Mouse (Mus musculus) left cerebral cortex, postnatal 25 days (tissue): ENCODE results near the gene Igf2bp3. TPM values are rescaled to one million over a fixed set of nuclear protein-coding genes. Genes with fewer than 3 reads are reported as not detected.
"Not testable (repeated sequence)": the region's sequence is repeated elsewhere in the genome, so short reads cannot be mapped to it uniquely, and the experiment has no call there.

Experiments
- DNase-seq, 2 experiments: peaks; one replicate each; pipeline ENCODE4 v3.0.0; 2022; ENCODE audit warnings: low spot score in 2 of 2, mixed read lengths in 1 of 2
- intact Hi-C: fragments of 180-260 bp; cut with DNase I; formaldehyde crosslinking; loops from one replicate; pipeline ENCODE4 v1.15.1; 2025
- total RNA-seq, 2 experiments: library from RNA; stranded (reverse); gene quantifications; 2 replicates each; pipeline ENCODE4 v1.2.3; 2021

The Igf2bp3 gene
- under 1 TPM in 1 of 2 experiments, not detected in 1; 0.16 TPM for total RNA-seq

DNA sequence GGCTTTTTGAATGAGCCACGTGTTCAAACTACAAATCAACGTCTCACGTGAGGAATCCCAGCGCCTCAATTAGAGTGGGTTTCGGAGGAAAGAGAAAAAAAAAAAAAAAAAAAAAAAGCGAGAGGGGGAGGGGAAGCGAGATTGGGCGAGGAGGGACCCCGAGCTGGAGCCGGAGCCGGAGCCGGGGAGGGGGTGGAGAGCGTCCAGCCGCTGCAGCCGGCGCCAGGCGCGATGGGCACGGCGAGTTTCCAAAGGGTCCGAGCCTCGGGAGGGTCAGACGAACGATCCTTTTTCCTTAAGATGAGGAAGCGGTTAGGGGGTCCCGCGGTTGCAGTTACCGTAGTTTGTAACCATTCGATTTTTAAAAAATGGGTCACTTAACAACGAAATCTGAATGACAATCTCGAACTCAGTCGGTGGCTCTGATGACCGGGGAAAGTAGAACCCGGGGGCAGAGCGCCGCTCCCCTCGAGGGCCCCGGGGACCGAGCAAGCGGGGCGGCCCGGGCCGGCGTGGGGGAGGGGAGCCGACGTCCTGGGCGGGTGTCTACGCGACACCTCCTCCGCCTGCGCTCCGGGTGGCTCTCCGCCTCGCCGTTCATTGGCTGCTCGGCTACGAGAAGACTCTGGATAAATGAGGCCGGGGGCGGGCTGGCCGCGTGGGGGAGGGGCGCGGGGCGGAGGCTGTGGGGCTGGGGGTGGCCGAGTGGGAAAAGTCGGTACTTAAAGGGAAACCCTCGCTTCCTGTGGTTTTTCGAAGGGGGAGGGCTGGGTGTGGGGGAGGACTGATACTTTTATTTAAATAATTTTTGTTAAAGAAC, at the start of gene Igf2bp3:
Gene Igf2bp3 (minus strand): TSS at position 30 of the 820 bp plus-strand sequence.
- no peak for DNase-seq
- intact Hi-C loops = no loop called here

DNA sequence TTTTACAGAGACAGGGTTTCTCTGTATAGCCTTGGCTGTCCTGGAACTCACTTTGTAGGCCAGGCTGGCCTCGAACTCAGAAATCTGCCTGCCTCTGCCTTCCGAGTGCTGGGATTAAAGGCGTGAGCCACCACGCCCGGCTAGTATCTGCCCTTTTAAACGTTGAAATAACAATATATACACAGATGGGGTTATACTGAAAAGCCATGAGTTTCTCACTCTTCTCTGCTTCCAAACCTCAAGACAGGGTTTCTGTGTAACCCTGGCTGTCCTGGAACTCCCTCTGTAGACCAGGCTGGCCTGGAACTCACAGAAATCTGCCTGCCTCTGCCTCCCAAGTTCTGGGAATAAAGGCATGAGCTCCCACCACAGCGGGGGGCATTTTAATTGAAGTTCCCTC, 49.7 kb upstream of the Igf2bp3 start:
- intact Hi-C loops = loop anchor here (5.0 kb wide), 1 partner anchor 192 kb away; the partner anchor contains the start of gene Malsu1
- DNase-seq = not testable (repeated sequence)

DNA sequence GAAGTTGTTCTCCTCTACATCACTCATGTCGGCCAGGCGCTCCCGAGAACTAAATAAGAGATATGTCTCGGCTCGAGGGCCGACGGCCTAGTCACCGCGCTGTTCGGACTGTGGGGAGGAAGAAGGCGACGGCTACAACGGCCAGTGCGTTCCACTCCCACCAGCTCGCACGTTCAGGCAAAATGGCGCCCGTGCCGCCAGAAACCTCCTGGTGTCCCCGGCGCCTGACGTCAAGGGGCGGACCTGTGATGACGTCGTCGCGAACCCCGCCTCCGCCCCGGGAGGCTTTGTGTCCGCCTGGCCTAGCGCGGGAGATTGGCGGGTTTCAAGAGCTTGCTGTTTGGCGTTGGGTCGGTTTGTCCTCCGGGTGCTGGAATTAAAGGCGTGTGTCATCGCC, 49.1 kb upstream of the Igf2bp3 start, which contains the start of gene Tra2a:
Gene Tra2a (minus strand): TSS at position 187 of the 397 bp plus-strand sequence.
- peak; percentile 97 for DNase-seq
- intact Hi-C loops = loop anchor here (5.0 kb wide), 1 partner anchor 192 kb away; the partner anchor contains the start of gene Malsu1

DNA sequence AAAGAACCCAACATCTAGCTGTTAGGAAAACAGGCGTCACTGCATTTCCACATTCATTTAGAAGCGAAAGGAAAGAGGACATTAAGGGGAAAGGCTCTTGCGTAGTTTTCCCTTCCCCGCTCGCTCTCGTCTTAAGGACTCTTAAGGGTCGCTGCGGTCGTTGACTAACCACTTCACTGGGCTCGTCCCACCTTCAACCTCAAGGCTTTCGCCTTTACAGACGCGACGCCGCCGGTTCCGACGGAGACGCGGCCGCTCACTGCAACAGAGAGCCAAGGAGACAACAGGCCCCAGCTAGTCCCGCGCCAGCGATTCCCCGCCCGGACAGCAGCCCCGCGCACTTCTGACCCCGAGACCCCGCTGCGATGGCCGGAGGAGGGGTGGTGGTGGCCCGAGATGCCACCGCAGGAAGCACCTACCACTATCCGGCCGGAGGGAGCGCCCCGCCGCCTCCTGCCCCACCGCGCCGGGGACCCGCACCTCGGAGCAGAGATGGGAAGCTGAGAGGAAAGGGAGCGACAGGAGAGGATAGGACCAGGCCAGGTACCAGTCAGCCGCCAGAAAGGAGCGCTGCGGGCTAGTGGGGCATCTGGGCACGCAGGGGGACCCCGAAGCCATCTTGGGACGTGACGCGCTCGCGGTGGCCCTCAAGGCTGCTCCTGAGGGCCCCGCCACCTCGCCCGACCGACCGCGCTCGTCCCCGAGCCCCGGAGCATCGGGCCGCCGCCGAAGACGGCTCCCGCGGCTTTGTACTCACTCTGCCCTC, 48.5 kb upstream of the Igf2bp3 start:
- intact Hi-C loops = loop anchor here (5.0 kb wide), 1 partner anchor 191 kb away; the partner anchor contains the start of gene Malsu1
- peak; percentile 23 to 46 for DNase-seq

DNA sequence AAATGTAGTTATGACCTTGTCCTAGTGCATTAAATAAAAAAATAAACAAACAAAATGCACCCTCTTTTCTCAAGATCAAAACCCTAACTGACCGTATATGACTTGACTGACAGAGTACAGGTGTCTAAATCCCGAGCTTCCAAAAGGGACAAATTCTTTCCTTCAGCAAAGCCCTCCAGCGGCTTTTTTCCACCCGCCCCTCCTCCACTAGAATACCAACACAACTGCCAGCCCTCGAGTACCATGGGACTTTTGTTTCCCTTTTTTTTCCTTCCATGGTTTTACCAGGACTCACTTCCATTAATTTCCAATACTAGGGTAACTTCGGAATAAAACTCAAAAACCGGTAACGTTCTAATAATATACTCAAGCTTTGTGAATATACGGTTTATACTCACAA, 47.7 kb upstream of the Igf2bp3 start:
- no peak for DNase-seq
- intact Hi-C loops = loop anchor here (5.0 kb wide), 1 partner anchor 190 kb away; the partner anchor contains the start of gene Malsu1

DNA sequence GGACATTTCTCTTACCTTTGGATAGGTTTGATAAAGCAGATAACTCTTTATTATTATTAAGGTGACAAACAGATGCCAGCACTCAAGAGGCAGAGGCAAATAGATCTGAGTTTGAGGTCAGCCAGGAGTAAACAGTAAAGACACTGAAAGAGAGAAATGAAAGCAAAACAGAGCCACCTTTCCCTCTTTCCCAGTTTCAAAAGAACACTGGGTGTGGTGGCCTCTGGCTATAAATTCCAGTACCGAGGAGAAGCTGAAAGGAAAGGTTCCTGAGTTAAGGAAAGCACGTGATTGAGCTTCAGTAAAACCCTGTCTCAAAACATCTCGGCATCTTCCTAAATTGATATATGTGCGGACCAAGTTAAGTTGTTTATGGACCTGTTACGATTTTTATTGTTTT, 45.0 kb upstream of the Igf2bp3 start:
- intact Hi-C loops = loop anchor here (5.0 kb wide), 1 partner anchor 187 kb away; the partner anchor contains the start of gene Malsu1
- DNase-seq = no peak

DNA sequence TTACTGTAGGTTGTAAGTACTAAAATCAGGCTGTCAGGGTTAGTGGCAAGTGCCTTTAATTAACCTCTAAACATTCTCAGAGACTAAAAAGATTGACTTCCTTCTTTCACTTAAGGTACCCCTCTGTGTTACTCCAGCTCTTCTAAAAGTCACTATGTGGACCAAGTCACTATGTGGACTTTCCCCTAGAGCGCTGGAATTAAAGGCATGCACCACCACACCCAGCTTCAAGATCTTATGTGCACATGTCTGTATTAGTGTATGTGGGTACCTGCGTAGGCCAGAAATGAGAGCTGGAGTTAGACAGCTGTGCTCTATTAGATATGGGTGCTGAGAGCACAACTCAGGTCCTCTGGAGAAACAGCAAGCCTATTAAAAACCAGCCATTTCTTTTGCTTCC, 43.1 kb upstream of the Igf2bp3 start:
- intact Hi-C loops = no loop called here

DNA sequence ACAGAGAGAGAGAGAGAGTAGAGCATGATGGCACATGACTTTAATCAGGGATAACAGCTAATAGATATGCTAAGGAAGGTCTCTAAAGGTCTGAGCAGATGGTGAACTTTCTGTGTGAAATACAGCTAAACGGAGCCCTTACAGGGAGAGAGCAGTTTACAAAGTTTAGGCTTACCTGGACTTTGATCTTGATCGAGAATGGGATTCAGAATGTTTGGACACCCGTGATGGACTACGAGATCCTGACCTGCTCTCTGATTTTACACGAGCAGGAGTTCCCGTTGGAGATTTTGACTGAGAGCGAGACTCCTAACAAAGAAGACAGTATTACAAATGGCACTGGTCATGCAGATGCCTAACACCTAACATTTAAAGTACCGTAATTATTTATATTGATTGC, 37.5 kb upstream of the Igf2bp3 start:
- no peak for DNase-seq
- intact Hi-C loops = no loop called here

More for the DNA sequence above, 43.1 kb upstream of the Igf2bp3 start:
- no peak for DNase-seq

DNA sequence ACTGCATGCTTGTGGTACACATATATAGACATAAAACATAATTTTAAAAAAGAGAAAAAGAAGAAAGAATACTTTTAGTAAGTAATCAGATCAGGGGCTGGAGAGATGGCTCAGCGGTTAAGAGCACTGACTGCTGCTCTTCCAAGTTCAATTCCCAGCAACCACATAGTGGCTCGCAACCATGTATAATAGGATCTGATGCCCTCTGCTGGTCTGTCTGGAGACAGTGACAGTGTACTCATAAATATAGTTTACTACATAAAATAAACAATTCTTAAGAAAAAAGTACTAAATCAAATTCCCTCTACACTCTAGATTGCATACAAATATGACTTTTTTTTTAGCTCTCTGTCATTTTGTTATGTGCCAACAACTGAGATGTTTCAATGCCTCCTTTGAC, 36.4 kb upstream of the Igf2bp3 start:
- intact Hi-C loops = no loop called here
- no peak for DNase-seq

DNA sequence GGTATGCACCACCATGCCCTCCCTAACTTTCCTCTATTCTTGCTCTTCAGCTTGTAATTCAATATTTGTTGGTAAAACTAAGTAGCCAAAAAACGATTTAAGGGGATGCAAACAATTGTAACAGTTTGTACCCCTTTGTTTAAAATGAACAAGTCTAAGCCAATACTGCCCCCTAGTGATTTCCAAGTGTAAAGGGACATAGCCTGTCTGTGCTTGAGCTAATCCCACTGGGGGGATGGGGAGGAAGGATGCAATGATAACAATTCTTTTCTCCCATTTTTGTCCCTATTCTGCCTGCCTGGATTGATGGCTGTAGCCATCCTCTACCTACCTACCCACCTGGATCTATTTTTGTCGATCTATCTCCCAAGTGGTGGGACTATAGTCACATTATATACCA, 32.5 kb upstream of the Igf2bp3 start:
- intact Hi-C loops = no loop called here
- DNase-seq = no peak

DNA sequence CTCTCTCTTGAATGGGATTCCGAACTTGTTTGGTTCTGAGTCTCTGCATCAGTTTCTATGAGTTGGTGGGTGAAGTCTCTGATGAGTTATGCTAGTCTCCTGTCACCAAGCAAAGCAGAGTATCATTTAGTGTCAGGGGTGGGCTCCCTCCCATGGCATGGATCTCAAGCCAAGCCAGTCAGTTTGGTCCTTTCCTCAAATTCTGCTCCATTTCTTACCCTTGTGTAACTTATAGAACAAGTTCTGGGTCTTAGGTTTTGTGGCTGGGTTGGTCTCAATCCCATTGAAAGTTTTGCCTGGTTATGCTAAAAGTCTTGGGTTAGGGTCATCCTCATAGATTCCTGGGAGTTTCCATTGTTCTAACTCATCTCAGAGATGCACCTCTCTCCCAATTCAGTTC, 27.6 kb upstream of the Igf2bp3 start:
- intact Hi-C loops = no loop called here
- DNase-seq = no peak

DNA sequence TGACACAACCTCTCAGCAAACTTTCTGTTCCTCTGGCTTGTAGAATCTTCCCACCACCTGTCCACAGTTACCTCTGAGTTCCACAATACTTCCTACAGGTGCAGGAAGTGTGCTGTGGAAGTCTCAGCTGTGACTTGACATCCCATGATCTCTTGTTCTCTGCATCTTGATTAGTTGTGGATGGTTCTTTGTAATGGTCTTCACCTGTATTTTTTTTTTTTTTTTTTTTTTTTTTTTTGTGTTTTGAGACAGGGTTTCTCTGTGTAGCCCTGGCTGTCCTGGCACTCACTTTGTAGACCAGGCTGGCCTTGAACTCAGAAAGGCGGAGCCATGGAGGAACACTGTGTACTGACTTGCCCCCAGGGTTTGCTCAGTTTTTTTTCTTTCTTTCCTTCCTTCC, 26.8 kb upstream of the Igf2bp3 start:
- no peak for DNase-seq
- intact Hi-C loops = no loop called here

DNA sequence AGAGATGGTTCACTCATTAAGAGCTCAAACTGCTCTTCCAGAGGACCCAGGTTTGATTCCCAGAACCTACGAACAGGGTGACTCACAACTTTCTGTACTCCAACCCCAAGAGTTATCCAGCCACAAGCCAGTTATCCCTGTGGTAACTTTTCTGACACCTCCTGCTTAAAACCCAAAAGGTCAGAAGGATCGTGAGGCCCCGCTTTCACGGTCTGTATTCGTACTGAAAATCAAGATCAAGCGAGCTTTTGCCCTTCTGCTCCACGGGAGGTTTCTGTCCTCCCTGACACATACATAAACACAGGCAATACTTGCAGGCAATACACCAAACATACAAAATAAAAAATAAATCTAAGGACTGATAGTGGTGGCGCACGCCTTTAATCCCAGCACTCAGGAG, 21.6 kb upstream of the Igf2bp3 start:
- peak; percentile 100 for DNase-seq
- intact Hi-C loops = no loop called here

DNA sequence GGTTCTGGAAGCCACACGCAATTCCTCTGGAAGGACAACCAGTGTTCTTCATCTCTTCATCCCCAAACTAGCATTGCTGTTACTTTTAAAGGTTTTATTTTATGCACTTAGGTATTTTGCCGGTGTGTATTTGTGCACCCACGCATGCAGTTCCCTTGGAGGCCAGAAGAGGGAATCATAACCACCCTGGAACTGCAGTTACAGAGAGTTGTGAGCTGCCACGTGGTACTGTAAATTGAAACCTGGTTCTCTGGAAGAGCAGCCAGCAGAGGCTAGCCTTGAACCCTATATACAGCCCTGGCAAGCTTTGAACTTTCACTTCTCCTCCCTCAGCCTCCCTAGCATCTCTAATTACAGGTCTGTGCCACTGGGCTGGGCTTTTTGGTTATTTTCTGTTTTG, 18.6 kb upstream of the Igf2bp3 start:
- intact Hi-C loops = no loop called here
- DNase-seq = no peak

DNA sequence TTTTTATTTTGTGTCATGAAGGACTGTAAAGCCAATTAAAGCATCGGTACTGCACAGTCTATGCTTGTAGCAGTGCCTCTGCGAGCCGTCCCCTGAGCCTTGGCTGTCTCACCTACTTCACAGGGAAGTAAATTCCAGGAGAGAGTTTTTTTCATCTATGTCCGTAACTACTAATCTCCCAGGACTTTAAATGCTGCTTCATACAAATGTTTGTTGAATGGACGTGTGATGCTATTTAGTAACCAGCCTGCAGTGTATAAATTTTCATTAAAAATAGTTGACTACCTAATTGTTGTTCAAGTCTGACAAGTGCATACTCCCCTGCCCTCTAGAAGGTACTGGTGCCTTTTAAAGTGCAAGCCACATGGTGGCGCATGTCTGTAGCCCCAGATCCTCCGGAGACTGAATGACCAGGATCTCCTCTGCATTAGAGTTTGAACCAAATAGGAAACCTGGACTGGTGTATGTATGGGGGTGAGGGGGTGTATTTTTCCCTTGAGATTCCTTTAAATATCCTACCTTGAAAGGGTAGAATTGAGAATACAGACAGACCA, 13.4 kb upstream of the Igf2bp3 start:
- no peak for DNase-seq
- intact Hi-C loops = loop anchor here (2.0 to 5.0 kb wide), 2 partner anchors 89 to 171 kb away; partner anchors contain the start of gene Ccdc126

DNA sequence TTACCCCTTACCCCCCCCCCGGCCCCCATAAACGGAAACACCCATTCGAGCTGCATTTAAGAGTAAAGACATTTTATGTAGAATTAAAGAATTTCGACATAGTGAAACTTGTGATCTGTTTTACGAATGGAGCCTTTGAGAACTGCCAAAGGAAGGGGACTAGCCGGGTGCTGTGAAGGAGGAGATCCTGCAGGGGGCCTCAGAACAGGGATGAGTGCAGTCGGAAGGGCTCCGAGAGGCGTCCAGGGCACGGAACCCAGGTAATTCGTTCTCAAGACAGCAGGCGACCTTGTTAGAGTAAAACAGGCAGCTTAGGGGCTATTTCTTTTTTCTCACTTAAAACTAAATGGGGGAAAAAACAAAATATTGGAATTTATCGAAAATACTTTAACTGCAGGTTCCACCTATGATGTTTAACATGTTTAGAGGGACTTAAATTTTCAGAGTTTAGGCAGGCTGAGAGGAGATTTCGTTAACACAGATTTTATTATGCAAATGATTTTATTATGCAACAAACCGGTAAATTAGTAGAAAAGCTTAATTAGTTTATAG, 12.5 kb upstream of the Igf2bp3 start:
- DNase-seq = no peak
- intact Hi-C loops = loop anchor here (5.0 kb wide), 1 partner anchor 90 kb away; the partner anchor contains the start of gene Ccdc126

DNA sequence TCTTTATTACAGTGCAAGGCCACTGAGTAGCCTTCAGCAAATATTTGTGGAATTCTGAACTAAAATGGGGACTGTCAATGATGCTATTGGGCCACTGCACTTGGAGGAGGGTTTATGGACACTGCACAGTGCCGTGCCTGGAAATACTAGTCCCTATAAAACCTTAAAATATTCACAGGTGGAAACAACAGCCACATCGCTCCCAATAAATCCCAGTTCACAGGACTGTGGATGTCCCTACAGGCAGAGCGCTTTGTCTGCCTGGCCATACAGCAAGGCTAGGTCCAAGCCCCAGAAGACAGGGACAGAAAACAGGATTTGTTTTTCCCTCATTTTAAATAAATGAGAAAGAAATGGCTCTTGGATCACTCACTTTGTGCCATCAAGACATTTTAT, 11.0 kb upstream of the Igf2bp3 start:
- intact Hi-C loops = loop anchor here (5.0 kb wide), 1 partner anchor 92 kb away; the partner anchor contains the start of gene Ccdc126
- no peak for DNase-seq

DNA sequence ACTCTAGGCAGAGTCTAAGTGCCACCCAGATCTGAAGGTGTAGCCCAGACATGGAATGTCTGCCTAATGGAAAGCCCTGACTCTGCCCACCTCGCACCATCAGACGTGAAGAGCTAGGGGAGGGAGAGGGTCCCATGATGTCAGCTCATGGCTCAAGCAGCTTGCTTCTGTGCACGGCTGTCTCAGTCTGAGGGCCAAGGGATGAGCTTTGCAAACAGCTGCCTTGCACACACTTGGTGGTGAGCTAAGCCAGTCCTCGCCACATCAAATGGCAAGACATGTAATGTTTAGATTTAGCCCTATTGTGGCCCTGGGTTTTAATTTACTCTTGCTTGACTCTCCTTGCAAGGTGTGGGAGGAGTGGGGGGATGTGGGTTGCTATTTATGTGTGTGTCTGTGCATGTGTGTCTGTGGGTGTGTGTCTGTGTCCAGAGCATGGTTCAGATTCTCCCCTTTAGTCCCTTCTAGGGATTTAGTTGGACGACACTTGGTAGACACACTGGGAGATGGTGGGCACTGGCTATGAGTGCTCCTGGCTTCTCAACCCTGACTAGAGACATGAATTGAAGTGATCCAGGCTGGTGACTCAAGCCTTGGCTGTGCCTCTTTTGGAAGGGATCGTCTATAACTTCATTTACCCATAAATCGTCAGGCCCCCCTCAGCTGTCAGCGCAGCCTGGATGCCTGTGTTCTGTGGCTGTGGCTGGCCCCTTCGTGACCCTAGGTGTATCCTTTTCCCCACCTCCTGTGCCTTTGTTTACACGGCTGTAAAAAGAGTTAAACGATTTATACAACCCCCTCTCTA, 10.4 kb upstream of the Igf2bp3 start:
- intact Hi-C loops = loop anchor here (5.0 kb wide), 1 partner anchor 92 kb away; the partner anchor contains the start of gene Ccdc126

DNA sequence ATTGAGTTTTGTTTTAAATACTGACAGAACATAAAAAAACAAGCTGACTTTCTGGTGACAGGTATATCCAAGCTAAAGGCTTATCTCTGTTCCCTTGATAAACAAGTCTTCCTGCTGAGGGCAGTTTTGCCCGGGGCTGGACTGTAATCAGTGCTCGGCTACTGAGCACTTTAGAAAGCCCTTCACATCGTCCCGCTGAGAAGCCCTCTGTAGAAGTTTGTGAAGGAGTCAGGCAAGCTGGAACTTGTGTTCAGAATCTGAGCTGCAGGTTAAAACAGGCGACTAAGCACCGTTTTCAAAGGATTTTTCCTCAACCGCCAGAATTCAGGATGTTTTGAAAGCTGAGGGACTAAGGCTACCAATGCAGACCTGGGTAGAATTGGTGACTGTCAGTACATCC, 7.1 kb upstream of the Igf2bp3 start:
- intact Hi-C loops = no loop called here
- no peak for DNase-seq

More for the DNA sequence above, 10.4 kb upstream of the Igf2bp3 start:
- no peak for DNase-seq
